Mouse (Mus musculus): ENCODE measurements at regions not wholly inside any gene's neighbourhood (a gene's known extent, or its start where the extent isn't known, plus 50 kb on each side); places are given as distances from the start of the nearest gene placed in this dataset.

GRCm38 (mm10) chr12:29124079-29124668 is 372.6 kb downstream of the Eipr1 start:
- no peak for DNase-seq

- no peak for DNase-seq
Observed at GRCm38 (mm10) chr12:29128844-29129243, 377.2 kb downstream of the Eipr1 start.

- DNase-seq, result no peak
Observed at GRCm38 (mm10) chr12:29129331-29129730, 377.7 kb downstream of the Eipr1 start.

GRCm38 (mm10) chr12:29134326-29134725 is 382.7 kb downstream of the Eipr1 start:
- no peak for DNase-seq

GRCm38 (mm10) chr12:29136850-29137268 is 385.3 kb downstream of the Eipr1 start:
- no peak for DNase-seq

- no peak for DNase-seq
Observed at GRCm38 (mm10) chr12:29137455-29137854, 385.9 kb downstream of the Eipr1 start.

- DNase-seq, result no peak
Observed at GRCm38 (mm10) chr12:29140576-29140975, 387.6 kb upstream of the Myt1l start.

- DNase-seq, result no peak
Observed at GRCm38 (mm10) chr12:29141132-29141531, 387.1 kb upstream of the Myt1l start.

- no peak for DNase-seq
Observed at GRCm38 (mm10) chr12:29141855-29142254, 386.3 kb upstream of the Myt1l start.

- no peak for DNase-seq
Observed at GRCm38 (mm10) chr12:29143297-29143696, 384.9 kb upstream of the Myt1l start.

GRCm38 (mm10) chr12:29160920-29161319 is 367.3 kb upstream of the Myt1l start:
- DNase-seq, result no peak

- no peak for DNase-seq
Observed at GRCm38 (mm10) chr12:29161546-29161945, 366.6 kb upstream of the Myt1l start.

GRCm38 (mm10) chr12:29164701-29165100 is 363.5 kb upstream of the Myt1l start:
- no peak for DNase-seq

- DNase-seq, result no peak
Observed at GRCm38 (mm10) chr12:29166316-29166715, 361.9 kb upstream of the Myt1l start.

GRCm38 (mm10) chr12:29167922-29168321 is 360.3 kb upstream of the Myt1l start:
- DNase-seq, result no peak

- DNase-seq, result no peak
Observed at GRCm38 (mm10) chr12:29175698-29176440, 352.3 kb upstream of the Myt1l start.

- no peak for DNase-seq
Observed at GRCm38 (mm10) chr12:29177145-29177544, 351.0 kb upstream of the Myt1l start.

- DNase-seq, result no peak
Observed at GRCm38 (mm10) chr12:29178168-29178895, 349.9 kb upstream of the Myt1l start.

GRCm38 (mm10) chr12:29179405-29179804 is 348.8 kb upstream of the Myt1l start:
- DNase-seq, result no peak

- DNase-seq, result no peak
Observed at GRCm38 (mm10) chr12:29180576-29180975, 347.6 kb upstream of the Myt1l start.

GRCm38 (mm10) chr12:29187619-29188018 is 340.6 kb upstream of the Myt1l start:
- no peak for DNase-seq

- DNase-seq, result no peak
Observed at GRCm38 (mm10) chr12:29192391-29192790, 335.8 kb upstream of the Myt1l start.

GRCm38 (mm10) chr12:29211946-29212345 is 316.2 kb upstream of the Myt1l start:
- no peak for DNase-seq

- DNase-seq, result no peak
Observed at GRCm38 (mm10) chr12:29213625-29214024, 314.6 kb upstream of the Myt1l start.

Measured in thymus, postnatal 36 days (tissue).